Mouse (Mus musculus): ENCODE data around the gene Smo.
"Not testable (repeated sequence)": the region's sequence is repeated elsewhere in the genome, so short reads cannot be mapped to it uniquely, and the experiment has no call there.

Smo gene

GRCm38 (mm10) chr6:29728035-29728434 is 7.3 kb upstream of the Smo start:
- DNase-seq: no peak

GRCm38 (mm10) chr6:29729491-29729890 is 5.8 kb upstream of the Smo start:
- no peak for DNase-seq

GRCm38 (mm10) chr6:29735689-29736451 is 567 bp downstream of the Smo start:
- peak; percentile 61 to 68 for DNase-seq

- DNase-seq: no peak
Measured at GRCm38 (mm10) chr6:29736610-29737458, 1.5 kb downstream of the Smo start.

DNA sequence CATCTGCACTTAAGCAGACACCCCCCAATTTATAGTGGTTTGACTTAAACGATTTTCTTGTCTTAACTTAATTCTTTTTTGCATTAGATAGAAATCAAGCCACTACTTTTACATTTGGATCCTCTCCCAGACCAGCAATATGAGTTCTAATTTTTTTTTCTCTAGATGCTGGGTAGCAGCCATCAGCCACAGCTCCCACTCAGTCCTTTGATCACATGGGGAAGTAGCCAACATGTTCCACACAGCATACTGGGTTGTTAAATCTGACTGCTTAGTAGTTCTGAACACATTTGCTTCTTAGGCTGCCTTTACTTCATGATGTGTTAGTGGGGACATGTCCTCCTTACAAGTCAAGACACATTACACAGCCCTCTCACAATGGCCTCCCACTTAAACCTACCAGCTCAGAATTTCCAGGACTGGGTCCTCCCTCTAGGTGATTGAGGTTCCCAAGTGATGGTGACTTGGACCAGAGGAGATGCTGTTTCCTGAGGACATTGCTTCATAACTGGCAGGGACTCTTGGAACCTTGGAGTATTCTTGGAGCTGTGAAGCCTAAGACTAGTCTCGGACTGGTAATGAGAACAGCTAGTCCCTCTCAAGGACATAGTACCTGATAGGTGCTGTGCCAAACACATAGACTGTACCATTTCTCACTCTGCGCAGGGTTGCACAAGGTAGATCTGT is 16.3 kb downstream of the Smo start:
- no peak for DNase-seq

DNA sequence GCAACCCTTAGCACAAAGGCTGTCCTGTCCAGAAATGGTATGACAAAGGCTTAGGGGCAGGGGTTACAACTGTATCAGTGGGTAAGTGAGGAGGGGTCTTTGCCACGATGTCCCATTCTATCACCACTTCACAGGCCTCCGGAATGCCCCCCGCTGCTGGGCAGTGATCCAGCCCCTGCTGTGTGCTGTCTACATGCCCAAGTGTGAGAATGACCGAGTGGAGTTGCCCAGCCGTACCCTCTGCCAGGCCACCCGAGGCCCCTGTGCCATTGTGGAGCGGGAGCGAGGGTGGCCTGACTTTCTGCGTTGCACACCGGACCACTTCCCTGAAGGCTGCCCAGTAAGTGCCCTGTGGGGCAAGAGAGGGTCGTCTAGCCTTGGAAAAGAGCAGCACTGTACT is 18.0 kb downstream of the Smo start:
- DNase-seq: peak; percentile 54 to 61

GRCm38 (mm10) chr6:29756001-29756400 is 20.7 kb downstream of the Smo start:
- peak; percentile 48 to 52 for DNase-seq

DNA sequence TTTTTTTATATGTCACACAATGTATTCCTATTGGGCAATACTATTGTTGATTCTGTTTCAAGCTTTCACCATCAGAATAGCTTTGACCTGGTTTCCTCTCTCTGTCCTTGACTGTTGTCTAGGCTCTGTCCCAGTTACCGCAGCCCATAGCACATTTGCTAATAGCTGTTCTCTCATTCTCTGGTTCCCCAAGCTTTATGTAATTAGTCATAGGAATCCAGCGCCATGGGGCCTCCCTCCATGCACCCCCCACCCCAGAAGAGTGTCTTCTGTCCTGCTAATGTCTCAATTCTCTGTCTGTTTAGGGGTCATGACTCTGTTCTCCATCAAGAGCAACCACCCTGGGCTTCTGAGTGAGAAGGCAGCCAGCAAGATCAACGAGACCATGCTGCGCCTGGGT is 21.2 kb downstream of the Smo start:
- no peak for DNase-seq

- DNase-seq: peak; percentile 92 to 94
Measured at GRCm38 (mm10) chr6:29758417-29758816, 23.1 kb downstream of the Smo start.

DNA sequence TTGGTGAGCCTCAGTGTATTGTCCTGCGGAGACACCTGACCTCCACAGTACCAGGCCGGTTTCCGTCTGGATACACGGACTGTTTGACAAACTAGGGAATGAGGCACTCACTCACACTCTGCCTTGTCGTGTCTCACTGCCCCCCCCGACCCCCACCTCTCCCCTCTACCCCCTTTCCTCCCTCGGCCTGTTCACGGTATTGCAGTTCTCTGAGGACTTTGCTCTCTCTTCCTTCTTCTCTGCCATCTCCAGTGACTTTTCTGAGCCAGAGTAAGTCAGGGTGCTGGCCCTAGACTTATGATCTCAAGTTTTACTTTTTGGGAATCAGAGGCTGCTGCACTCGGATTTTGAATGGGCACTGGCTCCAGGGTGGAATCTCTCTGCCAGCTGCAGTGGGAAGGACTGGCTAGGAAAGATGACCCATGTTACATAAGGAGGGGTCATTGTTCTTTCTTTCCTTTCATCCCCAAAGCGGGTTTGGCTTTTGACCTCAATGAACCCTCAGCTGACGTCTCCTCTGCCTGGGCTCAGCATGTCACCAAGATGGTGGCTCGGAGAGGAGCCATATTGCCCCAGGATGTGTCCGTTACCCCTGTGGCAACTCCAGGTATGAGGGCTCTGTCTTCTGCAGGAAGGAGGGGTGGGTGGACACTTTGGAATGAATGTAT is 23.8 kb downstream of the Smo start:
- DNase-seq: no peak

GRCm38 (mm10) chr6:29760397-29760796 is 25.1 kb downstream of the Smo start:
- not testable (repeated sequence) for DNase-seq

- no peak for DNase-seq
Measured at GRCm38 (mm10) chr6:29761282-29761681, 26.0 kb downstream of the Smo start.

GRCm38 (mm10) chr6:29762524-29762923 is 27.2 kb downstream of the Smo start:
- DNase-seq: peak; percentile 26 to 38

- no peak for DNase-seq
Measured at GRCm38 (mm10) chr6:29766874-29767273, 31.6 kb downstream of the Smo start.

- DNase-seq: peak; percentile 97 to 99
Measured at GRCm38 (mm10) chr6:29767813-29768660, 32.7 kb downstream of the Smo start, which contains the start of gene Ahcyl2. TSS of gene Ahcyl2 (plus strand) at chr6:29768011.

DNA sequence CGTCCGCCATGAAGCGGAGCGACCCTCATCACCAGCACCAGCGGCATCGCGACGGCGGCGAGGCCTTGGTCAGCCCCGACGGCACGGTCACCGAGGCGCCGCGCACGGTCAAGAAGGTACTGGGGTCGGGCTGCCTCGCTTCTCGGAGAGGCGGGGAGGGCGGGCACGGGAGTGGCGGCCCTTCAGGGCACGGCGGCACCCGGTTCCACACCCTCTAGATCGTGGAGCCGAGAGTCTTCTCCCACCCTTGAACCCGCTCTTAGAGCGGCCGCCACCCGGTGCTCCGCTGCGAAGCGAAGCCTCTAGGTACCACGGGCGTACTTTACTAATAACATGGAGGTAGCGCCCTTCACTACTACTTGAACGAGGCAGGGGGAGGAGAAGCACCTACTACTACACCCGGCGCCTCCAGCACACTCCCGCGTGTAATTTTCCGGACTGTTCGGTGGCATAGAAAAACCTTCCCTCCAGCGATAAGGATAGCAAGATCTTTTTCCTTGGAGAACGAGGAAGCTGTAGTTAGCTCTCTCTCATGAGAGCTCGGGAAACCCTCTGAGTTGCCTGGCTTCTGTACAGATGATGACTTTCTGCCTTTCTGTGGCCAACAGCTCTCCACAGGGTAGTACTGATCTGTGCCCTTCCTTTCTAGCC is 33.6 kb downstream of the Smo start:
- DNase-seq: peak in 1 of 2 experiments; percentile 70

- DNase-seq: no peak
Measured at GRCm38 (mm10) chr6:29770672-29771321, 35.5 kb downstream of the Smo start.

GRCm38 (mm10) chr6:29772236-29772635 is 36.9 kb downstream of the Smo start:
- DNase-seq: no peak

DNA sequence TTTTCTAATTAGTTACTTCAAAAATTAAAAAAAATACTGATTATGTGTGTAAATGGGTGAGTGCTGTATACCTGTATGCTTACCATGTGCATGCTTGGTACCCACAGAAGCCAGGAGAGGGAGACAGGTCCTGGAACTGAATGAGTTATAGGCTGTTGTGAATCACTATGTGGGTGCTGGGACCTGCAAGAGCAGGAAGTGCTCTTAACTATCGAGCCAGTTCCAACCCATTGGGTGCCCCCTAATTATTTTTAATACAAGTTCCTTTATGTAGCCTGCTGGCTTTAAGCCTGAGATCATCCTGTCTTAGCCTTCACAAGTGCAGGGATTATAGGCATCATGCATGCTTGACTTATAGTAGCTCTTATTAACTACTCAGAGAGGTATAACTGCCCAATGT is 38.9 kb downstream of the Smo start:
- no peak for DNase-seq

DNA sequence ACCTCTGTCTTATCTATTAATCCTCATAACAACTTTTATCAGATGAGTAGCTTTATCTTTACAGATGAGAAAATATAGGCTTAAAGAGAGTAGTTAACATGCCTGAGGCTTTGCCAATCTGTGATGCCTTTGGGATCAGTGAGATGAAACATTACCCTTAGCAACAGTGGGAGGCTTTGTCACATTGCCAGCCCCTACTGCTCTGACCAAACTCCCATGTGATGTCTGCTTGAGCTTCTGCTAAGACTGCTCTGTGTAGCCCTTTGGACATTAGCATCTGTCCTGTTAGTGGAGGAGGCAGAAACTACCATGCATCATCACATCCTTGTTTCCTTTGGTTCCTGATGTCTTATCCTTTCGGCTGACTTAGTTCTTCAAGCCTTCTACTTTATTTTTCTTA is 40.3 kb downstream of the Smo start:
- DNase-seq: peak; percentile 58 to 62
